Mouse (Mus musculus) cerebellum, postnatal 36 days (tissue): Measurements from ENCODE around the gene Safb.

Experiments used
- DNase-seq, 2 experiments: peaks; one replicate each; pipeline ENCODE4 v3.0.0; 2021 to 2022; ENCODE audit warnings: mixed read lengths in 2 of 2

The Safb gene

DNA sequence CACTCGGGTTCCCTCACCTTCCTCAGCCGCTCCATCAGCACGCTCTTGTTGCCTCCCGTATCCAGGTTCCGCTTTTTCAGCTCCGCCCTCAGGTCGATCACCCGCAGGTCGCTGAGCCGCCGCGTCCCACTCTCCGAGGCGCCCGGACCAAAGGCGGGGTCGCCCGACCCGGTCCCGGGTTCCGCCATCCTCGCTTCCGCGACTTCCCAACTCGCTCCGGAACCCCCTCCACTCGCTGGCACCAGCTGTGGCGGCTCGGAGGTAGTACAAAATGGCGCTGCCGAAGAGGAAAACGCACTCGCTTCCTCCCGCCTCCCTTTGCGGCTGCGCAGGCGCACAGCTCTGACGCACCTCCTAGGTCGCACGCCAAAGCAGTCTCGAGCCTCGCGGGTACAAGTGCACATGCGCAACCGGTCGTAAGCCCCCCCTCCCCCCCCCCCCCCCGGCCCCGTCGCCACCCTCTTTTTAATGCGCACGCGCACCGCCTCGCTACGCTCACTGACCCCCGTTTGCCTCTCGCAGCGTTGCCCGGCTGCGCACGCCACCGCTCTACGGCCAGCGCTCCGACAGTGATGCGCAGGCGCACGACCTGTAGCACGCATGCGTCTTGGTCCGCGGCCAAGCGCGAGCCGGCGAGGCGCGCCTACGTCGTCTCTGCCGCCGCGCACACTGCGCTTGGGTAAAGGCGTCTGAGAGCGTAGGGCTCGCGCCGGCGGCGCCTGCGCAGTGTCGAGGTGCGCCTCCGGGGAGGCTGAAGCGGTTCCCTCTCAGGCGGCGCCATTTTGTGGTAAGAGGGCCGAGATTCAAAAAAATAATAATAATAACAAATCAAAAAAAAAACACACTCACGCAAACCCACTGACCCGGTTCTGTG is at the start of gene Safb, which contains the start of gene Safb2:
Safb (plus strand) TSS at position 569 of the 874 bp plus-strand sequence.
Safb2 (minus strand) TSS at position 329 of the 874 bp plus-strand sequence.
- peak; percentile 99 to 100 for DNase-seq

DNA sequence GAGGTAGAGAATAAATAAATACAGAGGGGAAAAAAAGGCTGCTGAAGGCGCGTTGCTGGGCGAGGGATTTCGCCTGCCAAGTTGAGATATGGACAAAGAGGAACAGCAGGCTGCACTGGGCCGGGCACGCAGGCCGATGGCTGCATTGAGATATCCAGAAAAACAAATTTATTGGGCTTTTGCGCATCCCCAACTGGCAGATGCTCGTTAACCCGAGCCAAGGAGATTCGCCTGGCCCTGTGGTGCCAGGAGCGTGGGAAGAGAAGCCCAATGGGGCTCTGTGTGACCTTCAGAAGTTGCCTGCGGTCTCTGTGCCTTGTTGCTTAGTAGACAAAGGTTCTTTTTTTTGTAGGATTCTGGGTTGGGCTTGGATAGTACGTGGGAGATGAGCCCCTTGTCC is 48.4 kb upstream of the Safb start:
- DNase-seq = no peak

DNA sequence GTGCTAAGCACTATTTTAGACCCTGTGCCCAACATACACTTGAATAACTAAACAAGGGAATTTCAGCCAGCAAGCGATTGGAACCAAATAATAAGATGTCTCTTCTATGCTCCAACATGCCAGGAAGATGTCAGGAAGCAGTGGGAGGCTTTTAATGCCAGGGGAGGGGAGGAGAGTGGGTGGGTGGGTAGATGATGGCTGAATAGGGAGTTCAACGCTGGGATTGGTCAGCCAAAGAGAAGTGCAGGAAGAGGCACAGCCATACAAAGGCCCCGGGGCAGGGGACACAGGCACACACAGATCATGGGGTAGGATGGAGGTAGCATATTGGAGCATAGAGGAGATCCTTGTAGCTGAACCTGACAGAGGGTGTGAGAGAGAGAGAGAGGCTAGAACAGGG is 47.8 kb upstream of the Safb start:
- DNase-seq = no peak

DNA sequence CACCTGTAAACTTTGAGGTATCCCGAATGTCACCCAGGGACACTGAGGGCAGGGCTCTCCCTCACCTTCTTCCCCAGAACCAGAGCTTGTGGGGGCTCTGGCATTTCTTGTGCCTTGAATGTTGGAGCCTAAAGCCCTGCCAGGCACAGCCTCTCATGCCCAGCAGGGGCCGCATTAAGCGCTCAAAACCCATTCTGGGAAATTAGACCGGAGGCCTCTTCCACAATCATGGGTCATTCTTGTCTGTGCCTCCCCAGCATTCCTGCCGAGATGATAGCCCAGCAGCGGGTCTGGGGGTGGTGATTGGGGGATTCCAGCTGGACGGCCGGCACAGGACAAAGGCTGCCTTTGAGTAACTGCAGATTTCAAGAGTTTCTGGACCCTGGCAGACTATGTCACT is 46.7 kb upstream of the Safb start:
- peak in 1 of 2 experiments; percentile 38 for DNase-seq

DNA sequence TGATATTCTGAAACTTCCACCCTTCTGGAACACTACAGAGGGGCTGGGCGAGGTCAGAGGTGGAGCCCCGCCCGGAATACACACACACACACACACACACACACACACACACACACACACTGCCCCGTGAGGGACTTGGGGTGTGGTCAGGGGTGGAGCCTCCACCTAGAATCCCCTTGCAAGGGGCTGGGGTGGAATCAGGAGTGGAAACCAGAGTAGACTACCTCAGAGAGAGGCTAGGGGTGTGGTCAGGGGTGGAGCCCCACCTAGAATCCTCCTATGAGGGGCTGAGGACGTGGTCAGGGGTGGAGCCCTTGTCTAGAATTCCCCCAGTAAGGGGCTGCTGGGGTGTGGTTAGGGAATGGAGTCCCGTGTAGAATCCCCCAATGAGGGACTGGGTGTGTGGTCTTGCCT is 44.1 kb upstream of the Safb start:
- no peak for DNase-seq

DNA sequence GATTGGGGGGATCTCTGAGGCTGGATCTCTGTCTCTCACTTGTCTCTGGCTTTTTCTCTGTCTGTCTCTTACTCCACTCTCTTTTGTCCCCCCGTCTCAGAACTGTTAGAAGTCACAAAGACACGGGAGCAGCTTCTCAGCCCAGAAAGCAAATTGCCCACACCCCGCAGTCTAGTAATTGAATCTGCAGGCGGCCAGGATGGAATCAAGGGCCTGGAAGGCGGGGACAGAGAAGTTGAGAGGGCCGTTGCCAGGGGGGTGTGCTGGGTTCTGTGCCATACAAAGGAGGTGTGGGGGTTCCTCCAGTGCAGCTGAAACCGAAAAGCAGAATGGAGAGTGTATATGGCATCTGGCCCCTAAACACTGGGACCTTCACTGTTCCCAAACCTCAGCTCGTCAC is 41.9 kb upstream of the Safb start:
- DNase-seq = no peak

DNA sequence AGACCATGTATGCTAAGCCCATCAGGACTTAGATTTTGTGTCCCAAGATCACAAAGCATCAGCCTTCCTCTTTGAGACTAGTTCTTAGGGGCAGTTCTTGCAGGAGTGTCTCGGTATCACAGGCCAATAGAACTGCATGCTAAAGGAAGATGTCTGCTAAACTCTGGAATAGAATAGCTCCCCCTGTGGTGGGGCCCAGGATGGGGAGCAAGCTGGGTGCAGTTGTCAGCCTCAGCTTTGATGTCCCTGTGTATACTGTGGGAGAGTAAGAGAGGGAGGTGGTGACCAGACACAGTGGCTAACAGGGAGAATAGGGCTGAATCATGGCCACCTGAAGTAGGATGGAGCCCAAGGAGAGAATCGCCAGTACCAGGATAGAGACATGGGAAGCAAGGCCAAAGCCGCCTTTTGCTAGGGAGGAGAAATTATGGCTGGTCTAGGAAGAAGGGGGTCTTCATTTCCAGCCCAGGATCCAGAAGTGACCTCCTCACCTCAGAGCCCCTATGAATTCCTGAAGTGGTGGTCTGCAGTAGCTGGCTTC is 40.9 kb upstream of the Safb start:
- DNase-seq = no peak

DNA sequence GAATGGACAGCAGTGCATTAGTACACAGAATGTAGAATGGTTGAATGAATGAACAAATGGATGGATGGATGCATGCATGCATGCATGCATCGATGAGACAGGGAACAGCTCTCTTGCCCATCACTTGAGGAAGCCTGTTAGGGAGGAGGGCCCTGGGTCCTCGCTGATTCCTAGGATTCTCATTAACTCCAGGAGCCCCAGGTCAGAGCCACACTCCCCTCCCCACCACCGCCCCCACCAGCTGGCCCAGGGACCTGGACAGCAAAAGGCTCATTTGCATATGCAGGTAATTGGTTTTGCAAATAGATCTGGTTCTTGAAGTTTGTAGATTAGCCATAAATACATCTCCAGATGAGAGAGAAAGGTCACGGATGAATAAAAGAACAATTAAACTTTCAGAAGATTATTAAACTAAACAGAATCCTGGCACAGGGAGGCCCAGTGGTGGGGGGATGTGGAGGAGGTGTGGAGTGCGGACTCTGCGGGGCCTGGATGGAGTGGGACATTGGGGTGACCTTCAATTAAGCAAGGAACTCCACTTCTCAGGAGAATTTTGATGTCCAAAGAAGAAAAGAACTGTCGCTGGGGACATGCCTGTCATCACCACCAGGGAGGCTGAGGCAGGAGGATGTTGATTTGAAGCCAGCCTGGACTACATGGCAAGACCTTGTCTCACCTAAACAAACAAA is 39.8 kb upstream of the Safb start:
- no peak for DNase-seq

DNA sequence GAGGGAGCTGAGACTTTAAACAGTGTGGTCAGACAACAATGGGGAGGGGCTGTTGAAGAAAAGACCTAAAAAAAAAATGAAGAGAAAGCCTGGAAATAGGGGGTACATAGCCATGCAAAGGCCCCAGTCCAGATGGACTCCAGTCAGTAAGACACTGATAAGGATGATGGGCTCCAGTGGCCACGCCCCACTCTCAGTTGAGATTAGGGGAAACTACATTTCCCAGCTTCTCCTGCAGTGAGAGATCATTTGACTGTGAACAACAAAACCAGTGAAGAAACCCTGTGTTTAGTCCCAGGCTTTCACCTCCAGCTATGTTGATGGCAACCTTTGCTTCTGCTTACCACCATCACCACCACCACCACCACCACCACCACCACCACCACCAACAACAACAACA is 38.7 kb upstream of the Safb start:
- DNase-seq = no peak

DNA sequence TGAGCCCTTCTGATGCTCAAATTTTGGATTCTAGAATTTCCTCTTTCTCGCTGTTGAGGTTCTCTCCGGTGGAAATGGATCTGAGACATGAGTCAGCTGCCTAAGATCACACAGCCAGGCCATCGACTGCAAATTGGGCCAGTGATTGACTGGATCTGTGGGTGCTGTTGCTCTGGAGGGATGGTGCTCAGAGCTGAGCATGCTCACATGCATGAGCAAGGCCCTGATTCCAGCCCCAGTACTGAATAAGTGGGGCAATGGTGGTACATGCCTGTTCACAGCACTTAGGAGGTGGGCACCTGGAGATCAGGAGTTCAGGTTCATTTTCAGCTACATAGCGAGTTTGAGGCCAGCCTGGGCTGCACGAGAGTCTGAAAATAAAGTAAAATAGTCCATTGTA is 38.0 kb upstream of the Safb start:
- no peak for DNase-seq

DNA sequence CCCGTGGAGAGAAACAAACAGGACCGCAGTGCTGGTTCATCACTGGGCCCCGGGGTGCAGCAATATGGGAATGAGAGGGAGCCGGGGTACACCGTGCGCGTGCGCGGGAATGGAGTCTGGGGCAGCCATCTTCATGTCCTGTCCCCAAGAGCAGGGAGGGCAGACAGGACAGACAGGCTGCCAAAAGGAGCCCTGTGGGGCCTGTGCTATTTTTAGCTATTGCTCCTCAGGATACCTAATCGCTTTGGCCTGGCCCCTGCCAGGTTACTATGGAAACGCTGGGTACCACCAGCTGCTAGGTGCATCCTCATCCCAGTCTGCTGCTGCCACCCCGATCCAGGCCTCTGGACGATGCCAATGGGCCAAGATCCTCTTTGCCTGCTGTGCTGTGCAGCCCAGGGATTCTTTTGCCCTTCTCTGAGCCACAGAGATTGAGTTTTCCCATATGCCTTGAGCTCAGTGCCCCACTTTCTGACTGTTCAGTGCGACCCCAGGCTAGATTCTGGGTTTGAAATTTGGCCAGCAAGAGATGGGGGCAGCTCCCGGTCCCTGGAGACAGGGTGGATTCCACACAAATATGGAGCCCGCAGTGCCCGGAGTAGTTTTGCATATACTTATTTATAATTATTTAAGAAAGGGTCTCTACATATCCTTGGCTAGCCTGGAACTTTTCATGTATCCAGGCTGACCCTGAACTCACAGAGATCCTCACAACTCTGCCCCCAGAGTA is 37.3 kb upstream of the Safb start:
- DNase-seq = peak; percentile 80 to 84

DNA sequence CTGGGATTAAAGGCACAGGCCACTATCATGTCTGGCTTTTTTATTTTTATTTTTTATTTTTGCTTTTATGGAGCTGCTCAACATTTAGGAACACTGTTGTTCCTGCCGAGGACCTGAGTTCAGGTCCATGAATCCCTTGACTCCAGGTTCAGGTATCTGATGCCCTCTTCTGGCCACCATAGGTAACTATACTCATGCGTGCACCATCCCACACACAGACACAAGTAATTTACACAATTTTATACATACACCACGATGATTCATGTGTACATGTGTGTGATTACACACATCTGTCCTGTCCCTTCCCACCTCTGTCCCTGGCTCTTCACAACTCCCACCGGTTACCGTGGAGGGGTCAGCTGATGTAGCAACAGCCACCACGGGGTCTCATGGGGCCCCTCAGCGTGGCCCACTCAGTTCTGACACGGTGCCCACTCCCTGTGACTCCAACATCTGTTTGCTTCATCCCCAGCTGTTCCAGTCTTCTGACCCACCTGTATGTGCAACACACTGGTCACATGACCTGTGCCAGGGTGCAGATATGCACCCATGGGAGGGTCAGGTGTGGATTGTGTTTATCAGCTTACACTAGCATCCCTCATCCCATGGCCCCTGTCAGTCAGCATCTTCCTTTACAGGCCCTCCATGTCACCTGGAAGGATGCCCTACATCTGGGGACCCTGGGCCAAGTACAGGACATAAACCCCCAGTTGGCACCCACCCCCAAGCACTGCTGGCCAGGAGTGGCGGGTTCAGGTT is 36.6 kb upstream of the Safb start:
- peak in 1 of 2 experiments; percentile 8 for DNase-seq

DNA sequence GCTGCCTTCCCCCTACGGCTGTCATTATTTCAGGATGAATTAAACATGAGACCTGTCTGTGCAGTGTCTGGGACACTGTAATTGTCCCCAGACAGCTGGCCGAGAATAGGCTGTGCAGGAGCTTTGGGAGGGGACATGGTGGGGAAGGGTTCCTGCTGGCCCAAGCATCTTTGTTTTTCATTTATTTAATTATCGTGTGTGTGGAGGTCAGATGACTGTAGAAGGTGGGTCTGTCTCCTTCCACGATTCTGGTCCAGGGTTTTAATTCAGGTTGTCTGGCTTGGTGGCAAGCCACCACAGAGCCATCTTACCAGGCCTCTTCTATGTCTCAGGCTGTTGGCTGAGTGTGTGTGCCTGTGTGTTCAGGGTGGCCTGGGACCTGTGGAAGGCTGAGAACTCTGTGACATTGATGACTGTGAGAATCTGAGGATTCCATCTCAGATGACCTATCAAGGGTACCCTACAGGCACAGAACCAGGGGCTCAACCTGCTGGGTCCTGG is 36.0 kb upstream of the Safb start:
- DNase-seq = peak in 1 of 2 experiments; percentile 3

DNA sequence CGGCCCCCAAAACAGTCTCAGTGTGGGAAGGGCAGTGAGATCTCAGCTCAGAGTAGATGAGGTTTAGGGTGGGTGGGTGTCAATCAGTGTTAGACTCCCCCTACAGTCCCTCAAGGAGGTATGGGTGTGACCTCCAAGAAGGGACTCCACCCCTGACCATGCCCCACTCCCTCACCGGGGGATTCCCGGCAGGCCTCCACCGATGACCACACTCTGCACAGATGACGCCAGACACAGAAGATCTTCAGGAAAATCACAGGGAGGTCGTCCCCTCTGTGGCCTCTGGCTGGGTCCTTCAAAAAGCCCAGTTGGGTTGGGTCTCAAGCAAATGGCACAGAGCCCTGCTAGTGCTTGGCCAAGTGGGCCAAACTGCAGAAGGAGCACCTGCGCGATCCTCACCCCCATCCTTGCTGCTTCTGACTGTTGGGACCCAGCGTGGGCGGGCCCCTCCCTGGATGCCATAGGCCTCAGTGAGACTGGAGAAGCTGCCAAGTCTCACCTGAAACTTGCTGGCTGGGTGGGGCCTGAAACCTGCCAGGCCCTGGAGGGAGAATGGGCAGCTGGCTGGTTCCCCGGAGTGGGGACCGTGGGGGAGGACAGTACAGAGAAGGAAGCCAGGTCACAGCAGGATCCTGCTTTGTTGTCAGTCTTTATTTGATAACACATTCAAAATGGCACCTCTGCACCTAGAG is 33.7 kb upstream of the Safb start:
- no peak for DNase-seq

DNA sequence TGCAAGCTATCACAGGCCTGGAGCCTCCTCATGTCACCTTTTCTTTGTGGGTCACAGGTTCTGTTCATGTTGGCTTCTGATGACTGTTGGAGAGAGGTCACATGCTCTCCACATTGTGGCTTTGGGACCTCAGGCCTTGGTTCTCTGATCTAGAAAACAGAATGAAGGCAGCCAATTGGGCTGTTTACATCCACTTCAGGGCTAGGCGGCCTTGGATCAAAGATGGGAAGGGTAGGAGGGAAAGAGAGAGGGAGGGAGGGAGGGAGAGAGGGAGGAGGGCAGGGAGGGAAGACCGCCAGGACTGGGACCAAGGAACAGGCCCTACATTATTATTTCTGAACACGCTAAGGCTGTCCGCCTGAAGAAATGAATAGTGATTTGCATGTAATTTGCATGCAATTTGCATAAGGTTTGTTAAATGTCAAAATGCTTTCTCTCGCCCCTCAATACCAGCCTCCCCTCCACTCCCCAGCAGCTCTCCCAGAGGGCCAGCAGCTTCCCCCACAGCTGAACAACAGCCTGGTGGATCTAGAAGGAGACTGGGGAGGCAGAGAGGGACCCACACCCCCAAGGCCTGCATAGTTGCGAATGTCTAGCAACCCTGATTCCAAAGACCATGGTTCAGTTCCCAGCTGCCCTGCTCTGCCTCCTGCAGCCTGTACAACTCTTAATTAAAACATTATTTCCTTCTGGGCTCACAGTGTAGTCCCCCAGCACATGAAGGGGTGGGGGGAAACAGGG is 32.6 kb upstream of the Safb start:
- no peak for DNase-seq

DNA sequence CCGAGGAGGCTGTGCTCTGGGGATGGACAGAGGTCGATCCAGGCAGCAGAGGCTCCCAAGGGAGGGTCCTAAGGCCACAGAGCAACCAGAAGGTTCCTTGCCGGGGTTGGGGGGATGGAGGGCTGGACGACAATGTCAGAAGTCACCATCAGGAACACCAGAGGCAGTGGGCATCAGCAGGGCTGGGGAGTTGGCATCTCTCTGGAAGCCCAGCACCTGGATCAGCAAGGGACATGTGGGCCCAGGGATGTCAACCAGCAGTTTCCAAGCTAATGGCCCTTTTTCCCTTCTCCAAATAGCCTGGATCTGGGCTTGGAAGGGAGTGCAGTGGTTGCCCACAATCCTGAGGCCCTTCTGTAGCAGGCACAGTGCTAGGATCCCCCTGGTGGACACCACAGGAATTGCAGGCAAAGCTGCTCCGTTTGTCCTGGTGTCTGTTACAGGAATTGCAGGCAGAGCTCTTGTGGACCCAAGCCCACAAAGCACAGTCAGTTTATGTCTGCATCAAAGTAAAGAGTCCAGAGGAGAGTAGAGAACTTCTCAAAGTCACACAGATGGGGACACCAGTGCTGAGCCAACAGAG is 31.8 kb upstream of the Safb start:
- peak; percentile 79 to 82 for DNase-seq

DNA sequence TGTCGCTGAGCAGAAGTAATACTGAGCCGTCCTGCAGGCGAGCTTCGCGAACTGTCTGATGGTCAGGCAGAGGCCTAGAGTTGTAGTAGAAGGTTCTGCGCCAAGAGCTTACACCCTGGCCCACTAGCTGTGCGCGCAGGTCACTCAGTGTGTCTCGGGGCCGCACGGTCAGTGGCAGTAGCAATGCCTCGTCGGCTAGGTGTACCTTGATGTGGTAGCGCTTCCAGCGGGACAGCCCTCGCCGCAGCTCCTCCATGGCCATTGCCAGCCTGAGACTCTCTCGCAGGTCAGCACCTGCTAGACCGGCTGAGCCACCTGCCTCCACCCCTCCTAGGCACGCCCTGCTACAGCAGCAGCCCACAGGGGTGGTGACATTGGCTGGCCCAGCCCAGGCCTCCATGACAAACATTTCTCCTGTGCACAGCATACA is 30.5 kb upstream of the Safb start, which contains the start of gene Gm20219:
Gm20219 (minus strand) TSS at position 266 of the 430 bp plus-strand sequence.
- peak in 1 of 2 experiments; percentile 5 for DNase-seq

DNA sequence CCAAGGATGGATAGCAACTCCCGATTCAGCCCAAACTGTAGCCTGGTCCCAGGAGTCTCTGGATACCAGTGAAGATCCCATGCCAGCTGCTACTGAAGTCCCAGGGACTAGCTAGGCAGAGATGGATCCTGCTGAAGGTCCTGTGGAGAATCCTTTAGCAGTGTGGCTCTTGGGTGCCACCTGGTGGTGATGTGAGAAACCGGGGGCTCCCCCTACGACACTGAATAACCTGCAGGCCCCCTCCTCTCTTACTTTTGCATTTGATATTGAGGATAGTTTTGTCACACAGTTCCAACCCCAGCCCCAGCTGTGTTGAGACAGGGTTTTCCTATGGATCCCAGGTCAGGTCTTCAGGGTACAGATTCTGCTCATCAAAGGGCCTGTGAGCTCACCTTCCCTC is 26.2 kb upstream of the Safb start:
- DNase-seq = peak; percentile 72 to 75

DNA sequence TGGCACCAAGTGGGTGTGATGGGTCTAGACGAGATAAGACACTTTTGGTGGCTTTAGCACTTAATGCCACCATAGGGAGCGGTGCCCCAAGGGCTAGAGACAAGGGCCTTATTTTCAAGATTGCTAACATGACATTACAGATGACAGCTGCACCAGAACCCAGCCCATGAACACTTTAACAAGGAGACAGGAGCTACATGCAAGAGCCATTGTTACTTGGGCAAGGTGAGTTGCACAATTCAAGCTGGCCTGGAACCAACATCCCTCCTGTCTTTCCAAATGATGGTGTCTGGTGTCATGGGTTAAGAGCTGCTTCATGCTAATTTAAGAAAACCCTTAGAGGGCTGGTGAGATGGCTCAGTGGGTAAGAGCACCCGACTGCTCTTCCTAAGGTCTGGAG is 25.2 kb upstream of the Safb start:
- DNase-seq = no peak

DNA sequence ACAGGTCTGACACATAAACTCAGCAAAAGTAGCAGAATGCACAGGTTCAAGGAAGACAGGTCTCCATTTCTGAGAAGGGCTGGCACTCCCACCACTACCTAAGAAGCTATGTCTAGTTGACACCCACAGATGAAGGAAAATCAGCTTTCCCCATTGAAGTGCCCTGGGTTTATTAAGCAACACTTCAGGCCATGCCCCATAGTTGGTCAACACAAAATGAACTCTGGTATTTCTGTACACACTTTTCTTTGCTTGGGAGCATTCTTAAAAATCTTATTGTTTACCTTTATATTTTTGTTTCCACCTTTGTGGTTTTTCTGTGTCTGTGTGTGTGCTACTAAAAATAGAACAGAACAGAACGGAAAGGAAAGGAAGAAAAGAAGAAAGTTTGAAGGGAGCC is 24.5 kb upstream of the Safb start:
- no peak for DNase-seq
